Mouse (Mus musculus) liver (tissue): Measurements from ENCODE around the gene Ifitm2.

ENCODE experiments used
- DNase-seq: peaks from one replicate; pipeline ENCODE4 v3.0.0-alpha.2; 2020; ENCODE audit warnings: mixed read lengths

The Ifitm2 gene

DNA sequence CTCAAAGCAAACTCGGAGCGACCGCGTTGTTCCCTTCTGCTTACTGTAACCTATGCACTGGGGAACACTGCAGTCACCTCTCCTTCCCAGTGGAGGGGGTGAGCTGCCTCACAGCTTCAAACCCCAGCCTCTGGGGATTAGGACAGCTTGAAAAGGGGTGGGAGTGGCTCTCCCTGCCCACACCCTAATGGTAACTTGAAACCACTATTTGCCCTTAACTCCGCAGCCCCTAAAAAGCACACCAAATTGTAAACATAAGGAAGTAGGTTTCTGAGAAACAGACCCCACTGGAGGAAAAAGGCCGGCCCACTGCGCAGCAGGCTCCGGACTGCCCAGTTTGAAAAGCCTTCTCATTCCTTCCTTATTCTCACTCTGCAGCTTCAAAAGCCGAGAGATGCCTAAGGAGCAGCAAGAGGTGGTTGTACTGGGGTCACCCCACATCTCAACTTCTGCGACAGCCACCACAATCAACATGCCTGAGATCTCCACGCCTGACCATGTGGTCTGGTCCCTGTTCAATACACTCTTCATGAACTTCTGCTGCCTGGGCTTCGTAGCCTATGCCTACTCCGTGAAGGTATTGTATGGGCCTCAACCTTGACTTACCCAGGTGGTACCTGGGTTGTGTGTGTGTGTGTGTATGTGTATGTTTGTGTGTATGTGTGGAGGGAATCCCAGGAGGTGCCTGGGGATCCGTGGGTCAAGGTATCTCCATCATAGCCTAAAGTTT, 12.2 kb upstream of the Ifitm2 start:
- no peak for DNase-seq

GRCm38 (mm10) chr7:140966921-140967320, 11.1 kb upstream of the Ifitm2 start, which contains the start of gene Ifitm1:
Gene Ifitm1 (plus strand): TSS chr7:140967221.
- no peak for DNase-seq

GRCm38 (mm10) chr7:140962733-140963132, 6.9 kb upstream of the Ifitm2 start:
- DNase-seq, result no peak

GRCm38 (mm10) chr7:140961416-140961815, 5.6 kb upstream of the Ifitm2 start:
- DNase-seq, result no peak

DNA sequence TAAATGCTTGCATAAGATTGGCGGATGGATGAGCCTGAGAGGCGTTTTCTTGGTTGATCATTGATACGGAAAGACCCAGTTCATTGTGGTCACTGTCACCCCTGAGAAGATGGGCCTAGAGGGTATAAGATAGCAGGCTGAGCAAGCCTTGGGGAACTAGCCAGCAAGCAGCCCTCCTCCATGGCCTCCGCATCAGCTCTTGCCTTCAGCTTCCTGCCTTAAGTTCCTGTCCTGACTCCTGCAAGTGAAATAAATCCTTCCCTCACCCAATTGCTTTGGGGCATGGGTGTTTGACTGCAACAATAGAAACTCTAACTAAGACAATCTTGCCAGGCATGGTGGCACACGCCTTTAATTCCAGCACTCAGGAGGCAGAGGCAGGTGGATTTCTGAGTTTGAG, 4.2 kb upstream of the Ifitm2 start:
- no peak for DNase-seq

DNA sequence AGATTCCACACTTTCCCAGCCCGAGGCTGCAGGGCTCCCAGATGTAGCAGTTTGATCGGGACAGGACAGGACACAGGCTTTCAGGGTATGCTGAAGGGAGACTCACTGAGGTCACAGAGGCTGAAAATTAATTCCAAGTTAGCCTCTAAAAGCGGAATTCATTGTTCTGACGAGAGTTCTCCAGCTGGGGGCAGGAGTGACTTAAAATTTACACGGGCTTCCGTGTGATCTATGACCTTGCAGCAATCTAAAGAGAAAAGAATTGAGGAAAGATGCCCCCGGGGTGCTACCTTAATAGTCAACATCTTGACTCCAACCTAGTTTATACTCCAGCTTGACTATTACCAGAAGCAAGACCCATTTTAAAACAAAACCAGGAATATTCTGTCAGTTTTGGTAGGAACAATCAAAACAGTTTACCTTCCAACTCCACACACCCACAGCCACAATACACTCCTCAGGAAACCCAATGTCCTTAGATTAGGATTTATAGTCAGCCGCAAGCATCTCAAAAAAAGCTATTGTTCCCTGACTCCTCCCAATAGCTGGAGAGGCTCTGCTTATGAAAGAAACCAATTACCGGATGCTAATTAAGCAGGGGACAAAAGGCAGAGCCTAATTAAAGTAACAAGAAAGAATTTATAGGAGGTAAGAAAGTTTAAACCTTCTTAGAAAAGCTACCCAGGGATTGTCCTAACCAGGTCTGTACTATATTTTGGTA, 3.6 kb upstream of the Ifitm2 start:
- DNase-seq, result peak; percentile 39

- DNase-seq, result no peak
Measured at GRCm38 (mm10) chr7:140956556-140956869, 726 bp upstream of the Ifitm2 start.

GRCm38 (mm10) chr7:140955342-140955741, 445 bp downstream of the Ifitm2 start:
- peak; percentile 29 for DNase-seq

DNA sequence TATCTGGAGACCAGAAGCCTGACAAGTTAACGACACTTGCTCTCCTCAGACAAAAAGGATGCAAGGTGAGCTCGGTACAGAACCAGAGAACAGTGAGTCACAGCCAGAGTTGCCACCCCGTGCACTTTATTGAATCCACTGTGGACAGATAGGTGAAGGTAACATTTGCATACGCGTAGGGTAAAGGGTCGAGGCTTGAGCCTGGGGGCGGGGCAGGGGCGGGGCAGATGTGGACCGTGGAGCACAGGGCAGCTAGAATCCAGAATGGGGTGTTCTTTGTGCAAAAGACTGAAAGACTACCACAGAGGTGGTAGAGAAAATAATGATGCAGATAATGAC, 1.1 kb downstream of the Ifitm2 start:
- DNase-seq, result peak; percentile 59

DNA sequence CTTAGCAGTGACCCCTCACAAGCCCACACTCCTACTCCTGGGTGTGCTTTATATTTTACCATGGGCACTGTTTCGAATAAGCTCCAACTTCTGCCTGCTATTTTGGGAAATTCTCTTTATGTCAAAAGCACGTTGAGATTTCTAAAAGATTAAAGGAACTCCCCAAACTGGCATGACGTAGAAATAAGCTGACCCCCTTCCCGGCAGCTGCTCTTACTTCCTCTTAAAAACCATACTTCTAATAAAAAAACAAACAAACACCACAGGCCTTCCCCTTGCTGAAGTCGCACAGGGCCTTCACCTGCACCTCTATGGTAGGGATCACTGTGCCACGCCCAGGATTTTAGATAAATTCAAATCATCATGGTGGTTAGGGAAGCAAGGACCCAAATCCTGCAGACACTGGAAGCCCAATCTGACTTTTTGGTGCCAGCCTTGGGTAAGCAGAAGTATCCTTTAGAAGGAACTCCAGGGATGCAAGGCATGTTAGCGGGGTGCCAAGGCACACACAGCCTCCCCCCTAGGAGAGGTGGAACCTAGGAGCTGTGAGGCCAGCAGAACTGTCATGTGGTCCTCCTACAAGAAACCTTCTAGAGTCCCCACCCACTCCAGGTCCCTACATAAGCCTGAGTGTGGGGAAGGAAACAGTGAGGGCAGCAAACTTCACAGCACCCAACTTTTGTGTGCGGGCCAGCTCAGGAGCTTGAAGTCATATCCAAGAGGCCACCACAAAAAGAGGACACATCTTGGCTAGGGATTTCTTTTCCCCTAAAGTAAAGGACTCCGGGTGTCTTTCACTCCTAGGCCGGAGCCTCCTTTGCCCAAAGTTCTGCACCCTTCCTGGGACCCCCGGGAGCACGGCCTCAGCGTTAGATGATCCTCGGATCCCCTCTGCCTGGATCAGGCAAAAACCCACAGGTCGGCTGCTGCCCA, 1.7 kb downstream of the Ifitm2 start:
- no peak for DNase-seq

- DNase-seq, result no peak
Measured at GRCm38 (mm10) chr7:140953133-140953532, 2.7 kb downstream of the Ifitm2 start.

GRCm38 (mm10) chr7:140952441-140952840, 3.3 kb downstream of the Ifitm2 start:
- no peak for DNase-seq

GRCm38 (mm10) chr7:140951765-140952164, 4.0 kb downstream of the Ifitm2 start:
- DNase-seq, result no peak

DNA sequence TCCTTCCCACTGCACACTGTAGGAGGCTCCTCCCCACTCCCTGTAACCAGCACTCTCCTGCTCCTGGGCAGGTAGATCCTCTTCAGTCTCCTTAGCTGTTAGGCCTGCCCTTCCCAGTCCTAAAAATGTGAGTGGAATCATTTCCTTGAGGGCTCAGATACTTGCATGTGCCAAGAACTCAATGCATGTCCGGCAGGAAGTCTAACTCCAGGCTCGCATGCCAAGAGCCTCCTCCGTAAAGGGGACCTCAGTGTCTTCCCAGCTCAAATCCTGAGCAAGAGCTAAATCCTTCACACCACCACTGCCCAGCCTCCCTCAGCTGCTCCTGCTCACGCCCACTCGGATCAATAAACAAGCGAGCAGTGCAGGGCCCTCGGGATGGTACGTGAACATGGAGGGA, 4.7 kb downstream of the Ifitm2 start:
- DNase-seq, result no peak

GRCm38 (mm10) chr7:140949824-140950530, 5.8 kb downstream of the Ifitm2 start, which contains the start of gene Ifitm5:
Gene Ifitm5 (minus strand): TSS chr7:140950291.
- no peak for DNase-seq

DNA sequence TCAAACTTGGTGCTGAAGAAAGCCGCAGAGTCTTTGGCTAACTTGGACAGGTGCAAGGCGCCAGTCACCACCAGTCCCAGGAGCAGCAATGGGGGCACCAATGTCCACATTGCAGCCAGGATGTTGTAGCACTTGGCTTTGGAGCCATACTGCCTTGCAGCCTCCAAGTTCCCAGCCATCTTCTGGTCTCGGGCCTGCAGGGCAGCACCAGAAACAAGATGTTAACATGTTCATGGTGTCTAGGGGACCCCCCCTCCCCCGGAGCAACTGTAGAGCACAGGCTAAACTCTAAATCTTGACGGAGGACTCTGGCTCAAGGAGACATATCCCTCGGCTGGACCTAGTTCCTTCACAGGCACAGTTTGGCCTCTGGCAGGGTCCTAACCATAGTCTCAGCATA, 6.5 kb downstream of the Ifitm2 start:
- DNase-seq, result no peak

DNA sequence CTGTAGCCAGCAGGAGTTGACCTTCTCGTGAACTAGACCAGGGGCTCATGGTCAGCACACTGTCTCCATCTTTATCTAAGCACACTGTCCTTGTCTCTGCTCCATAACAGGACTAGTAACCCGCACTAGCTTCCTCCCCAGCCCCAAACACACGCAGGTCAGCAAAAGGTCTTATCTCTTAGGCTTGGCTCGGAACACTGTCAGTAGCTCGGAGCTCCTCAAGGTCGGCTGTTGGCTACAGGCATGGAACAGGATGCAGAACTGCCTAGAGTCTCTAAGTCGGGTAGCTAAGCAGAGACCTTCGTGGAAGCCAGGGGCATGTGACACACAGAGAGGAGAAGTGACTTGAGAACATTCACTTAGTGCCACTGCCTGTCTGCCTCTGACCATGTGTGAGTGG, 7.6 kb downstream of the Ifitm2 start:
- DNase-seq, result no peak

DNA sequence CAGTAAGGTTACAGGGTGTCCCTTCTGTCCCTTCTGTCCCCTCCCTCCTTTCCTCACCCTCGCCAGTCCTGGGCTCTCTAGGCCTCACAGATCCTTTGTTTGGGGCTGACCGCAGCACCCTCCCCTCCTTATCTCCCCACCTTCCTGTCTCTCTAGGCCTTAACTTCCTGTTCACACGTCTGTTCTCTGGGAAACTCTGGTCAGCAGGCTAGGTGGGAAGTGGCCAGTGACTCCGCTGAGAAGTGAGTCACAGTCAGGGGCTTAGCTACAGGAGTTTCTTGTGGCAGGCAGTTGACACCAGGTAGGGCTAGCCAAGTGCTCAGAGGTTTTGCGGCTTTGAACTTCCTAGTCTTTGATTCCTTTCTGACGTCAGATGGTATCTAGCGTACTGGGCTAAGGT, 8.8 kb downstream of the Ifitm2 start:
- DNase-seq, result no peak

GRCm38 (mm10) chr7:140946311-140946710, 9.5 kb downstream of the Ifitm2 start:
- DNase-seq, result no peak

- DNase-seq, result no peak
Measured at GRCm38 (mm10) chr7:140945247-140945646, 10.5 kb downstream of the Ifitm2 start.

DNA sequence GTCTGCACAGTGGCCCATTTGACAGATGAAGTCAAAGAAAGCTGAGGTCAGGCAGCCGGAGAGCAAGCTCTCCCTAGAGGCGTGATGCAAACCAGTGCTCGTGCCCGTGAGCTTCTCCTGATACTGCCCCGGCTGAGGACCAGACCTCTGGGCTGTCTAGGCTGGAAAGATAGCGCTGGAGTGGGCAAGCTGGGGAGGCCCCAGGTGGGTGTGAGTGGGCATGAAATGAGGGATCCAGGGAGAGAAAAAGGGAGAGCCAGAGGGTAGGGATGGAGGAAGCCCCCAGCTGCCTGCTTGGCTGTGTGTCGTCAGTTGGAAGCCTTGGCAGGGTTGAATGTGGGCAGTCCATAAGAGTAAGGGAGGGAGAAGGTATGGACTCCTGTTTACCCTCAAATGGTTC, 11.6 kb downstream of the Ifitm2 start:
- DNase-seq, result no peak

- no peak for DNase-seq
Measured at GRCm38 (mm10) chr7:140943356-140943755, 12.4 kb downstream of the Ifitm2 start.

GRCm38 (mm10) chr7:140942811-140943210, 13.0 kb downstream of the Ifitm2 start:
- no peak for DNase-seq
